Mouse (Mus musculus) ES-CJ7 (cell line): ENCODE data around the gene Ofcc1.

ENCODE experiments used
- DNase-seq: peaks from one replicate; pipeline ENCODE4 v3.0.0; 2011; ENCODE audit warnings: low read depth, low spot score

The Ofcc1 gene

GRCm38 (mm10) chr13:40361288-40361687 lies at the start of gene Ofcc1:
Gene Ofcc1, minus strand, starts transcription at chr13:40361450.
- DNase-seq, result no peak

- no peak for DNase-seq
Measured at GRCm38 (mm10) chr13:40390120-40390519, 28.9 kb upstream of the Ofcc1 start.

- peak; percentile 26 for DNase-seq
Measured at GRCm38 (mm10) chr13:40387446-40387845, 26.2 kb upstream of the Ofcc1 start.

- no peak for DNase-seq
Measured at GRCm38 (mm10) chr13:40384962-40385361, 23.7 kb upstream of the Ofcc1 start.

GRCm38 (mm10) chr13:40376773-40377172 lies 15.5 kb upstream of the Ofcc1 start:
- DNase-seq, result no peak

- DNase-seq, result no peak
Measured at GRCm38 (mm10) chr13:40366762-40367161, 5.5 kb upstream of the Ofcc1 start.

- no peak for DNase-seq
Measured at GRCm38 (mm10) chr13:40364855-40365254, 3.6 kb upstream of the Ofcc1 start.

- no peak for DNase-seq
Measured at GRCm38 (mm10) chr13:40360692-40361091, 558 bp downstream of the Ofcc1 start.

GRCm38 (mm10) chr13:40347045-40347444 lies 14.2 kb downstream of the Ofcc1 start:
- DNase-seq, result no peak

GRCm38 (mm10) chr13:40323301-40323700 lies 37.9 kb downstream of the Ofcc1 start:
- no peak for DNase-seq

- no peak for DNase-seq
Measured at GRCm38 (mm10) chr13:40320814-40321525, 40.3 kb downstream of the Ofcc1 start.

GRCm38 (mm10) chr13:40317731-40318130 lies 43.5 kb downstream of the Ofcc1 start:
- no peak for DNase-seq

- DNase-seq, result no peak
Measured at GRCm38 (mm10) chr13:40315158-40315792, 46.0 kb downstream of the Ofcc1 start.

- no peak for DNase-seq
Measured at GRCm38 (mm10) chr13:40292891-40293290, 68.4 kb downstream of the Ofcc1 start.

GRCm38 (mm10) chr13:40290846-40291245 lies 70.4 kb downstream of the Ofcc1 start:
- no peak for DNase-seq

- no peak for DNase-seq
Measured at GRCm38 (mm10) chr13:40288650-40289049, 72.6 kb downstream of the Ofcc1 start.

GRCm38 (mm10) chr13:40287266-40288002 lies 73.8 kb downstream of the Ofcc1 start:
- no peak for DNase-seq

- no peak for DNase-seq
Measured at GRCm38 (mm10) chr13:40285234-40285791, 75.9 kb downstream of the Ofcc1 start.

GRCm38 (mm10) chr13:40280616-40281015 lies 80.6 kb downstream of the Ofcc1 start:
- no peak for DNase-seq

- no peak for DNase-seq
Measured at GRCm38 (mm10) chr13:40267546-40267945, 93.7 kb downstream of the Ofcc1 start.

GRCm38 (mm10) chr13:40263087-40263807 lies 98.0 kb downstream of the Ofcc1 start:
- DNase-seq, result peak; percentile 4

GRCm38 (mm10) chr13:40258757-40259156 lies 102.5 kb downstream of the Ofcc1 start:
- DNase-seq, result peak; percentile 15
